Mouse (Mus musculus): ENCODE measurements around the gene Cmtr1.

Gene Cmtr1

GRCm38 (mm10) chr17:29669030-29669429 is 8.6 kb downstream of the Cmtr1 start:
- DNase-seq (ENCODE audit: low read depth, low spot score), result no peak

GRCm38 (mm10) chr17:29669936-29670335 is 9.5 kb downstream of the Cmtr1 start:
- no peak for DNase-seq (ENCODE audit: low read depth, low spot score)

GRCm38 (mm10) chr17:29671021-29671420 is 10.6 kb downstream of the Cmtr1 start:
- no peak for DNase-seq (ENCODE audit: low read depth, low spot score)

- no peak for DNase-seq (ENCODE audit: low read depth, low spot score)
Measured at GRCm38 (mm10) chr17:29673325-29673724, 12.9 kb downstream of the Cmtr1 start.

GRCm38 (mm10) chr17:29678526-29678925 is 18.1 kb downstream of the Cmtr1 start:
- no peak for DNase-seq (ENCODE audit: low read depth, low spot score)

GRCm38 (mm10) chr17:29679038-29679767 is 18.8 kb downstream of the Cmtr1 start:
- DNase-seq (ENCODE audit: low read depth, low spot score), result no peak

GRCm38 (mm10) chr17:29680174-29680573 is 19.8 kb downstream of the Cmtr1 start:
- DNase-seq (ENCODE audit: low read depth, low spot score), result no peak

GRCm38 (mm10) chr17:29680921-29681320 is 20.5 kb downstream of the Cmtr1 start:
- DNase-seq (ENCODE audit: low read depth, low spot score), result no peak

- DNase-seq (ENCODE audit: low read depth, low spot score), result no peak
Measured at GRCm38 (mm10) chr17:29681669-29682068, 21.3 kb downstream of the Cmtr1 start.

GRCm38 (mm10) chr17:29682261-29682660 is 21.9 kb downstream of the Cmtr1 start:
- DNase-seq (ENCODE audit: low read depth, low spot score), result no peak

- no peak for DNase-seq (ENCODE audit: low read depth, low spot score)
Measured at GRCm38 (mm10) chr17:29683127-29683526, 22.7 kb downstream of the Cmtr1 start.

GRCm38 (mm10) chr17:29684275-29684674 is 23.9 kb downstream of the Cmtr1 start:
- no peak for DNase-seq (ENCODE audit: low read depth, low spot score)

GRCm38 (mm10) chr17:29686771-29687170 is 26.4 kb downstream of the Cmtr1 start:
- no peak for DNase-seq (ENCODE audit: low read depth, low spot score)

GRCm38 (mm10) chr17:29687373-29687772 is 27.0 kb downstream of the Cmtr1 start:
- no peak for DNase-seq (ENCODE audit: low read depth, low spot score)

GRCm38 (mm10) chr17:29688610-29689009 is 28.2 kb downstream of the Cmtr1 start:
- no peak for DNase-seq (ENCODE audit: low read depth, low spot score)

GRCm38 (mm10) chr17:29690257-29690656 is 29.9 kb downstream of the Cmtr1 start:
- no peak for DNase-seq (ENCODE audit: low read depth, low spot score)

- DNase-seq (ENCODE audit: low read depth, low spot score), result no peak
Measured at GRCm38 (mm10) chr17:29692827-29693226, 32.4 kb downstream of the Cmtr1 start.

GRCm38 (mm10) chr17:29693571-29693970 is 33.2 kb downstream of the Cmtr1 start:
- no peak for DNase-seq (ENCODE audit: low read depth, low spot score)

GRCm38 (mm10) chr17:29694516-29694915 is 34.1 kb downstream of the Cmtr1 start:
- DNase-seq (ENCODE audit: low read depth, low spot score), result no peak

GRCm38 (mm10) chr17:29696940-29697339 is 36.5 kb downstream of the Cmtr1 start:
- DNase-seq (ENCODE audit: low read depth, low spot score), result no peak

GRCm38 (mm10) chr17:29698421-29698820 is 38.0 kb downstream of the Cmtr1 start:
- DNase-seq (ENCODE audit: low read depth, low spot score), result no peak

- no peak for DNase-seq (ENCODE audit: low read depth, low spot score)
Measured at GRCm38 (mm10) chr17:29700573-29700972, 40.2 kb downstream of the Cmtr1 start.

- no peak for DNase-seq (ENCODE audit: low read depth, low spot score)
Measured at GRCm38 (mm10) chr17:29702938-29703710, 42.7 kb downstream of the Cmtr1 start.
